Comparison of ENCODE assay signal across 35 mouse cellular contexts in the genomic region with DNA sequence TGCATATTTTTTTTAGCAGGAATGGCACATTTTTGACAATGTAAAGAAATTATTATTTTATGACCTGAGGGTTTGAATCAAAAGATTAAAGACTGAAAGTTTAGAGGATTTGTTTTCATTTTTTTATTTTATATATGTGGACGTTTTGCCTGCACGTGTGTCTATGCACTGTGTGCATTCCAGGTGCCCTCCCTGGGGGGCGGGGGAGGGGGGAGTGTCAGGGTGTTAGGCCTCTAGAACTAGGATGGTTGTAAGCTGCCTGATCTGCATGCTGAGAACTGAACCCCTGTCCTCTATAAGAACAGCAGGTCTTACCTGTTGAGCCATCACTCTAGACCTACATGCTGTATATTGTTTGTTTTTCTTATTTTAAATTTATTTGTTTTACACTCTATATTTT. TPM values are rescaled to one million over a fixed set of nuclear protein-coding genes. Genes with fewer than 3 reads are reported as not detected.
"Had no signal": no experiment of that assay in that cellular context is flagged by ENCODE, and none has a peak within 500 bp of the region (broad histone marks: within the 10 kb centered on the region; RNA-seq: fewer than 3 reads in every experiment).

No protein-coding gene starts in this region.

- H3K9ac ChIP-seq: heart, embryonic 15.5 days; hindbrain, embryonic 12.5 days; hindbrain, embryonic 13.5 days; hindbrain, embryonic 14.5 days; hindbrain, embryonic 15.5 days; intestine, embryonic 15.5 days; kidney, embryonic 15.5 days had no signal

- H3K36me3 ChIP-seq: hindbrain, embryonic 12.5 days; hindbrain, embryonic 15.5 days; intestine, embryonic 15.5 days had no signal

- H3K27me3 ChIP-seq: heart, embryonic 15.5 days; hindbrain, embryonic 12.5 days; hindbrain, embryonic 13.5 days; hindbrain, embryonic 15.5 days; intestine, embryonic 15.5 days; kidney, embryonic 15.5 days had no signal

- H3K4me3 ChIP-seq: heart, embryonic 15.5 days; hindbrain, embryonic 10.5 days; hindbrain, embryonic 12.5 days; hindbrain, embryonic 13.5 days; hindbrain, embryonic 15.5 days; intestine, embryonic 15.5 days; kidney, embryonic 15.5 days; layer of hippocampus, adult 2 months; left cerebral cortex, adult 2 months had no signal

- ATAC-seq: hindbrain, embryonic 16.5 days; hindbrain, postnatal 0 days; inflammation-experienced regulatory T-cells, adult 6 months; intestine, embryonic 15.5 days; intestine, embryonic 16.5 days; intestine, postnatal 0 days had no signal

- H3K9me3 ChIP-seq: heart, embryonic 15.5 days; hindbrain, embryonic 10.5 days; hindbrain, embryonic 12.5 days; hindbrain, embryonic 13.5 days; hindbrain, embryonic 15.5 days; intestine, embryonic 15.5 days; kidney, embryonic 15.5 days had no signal

- H3K4me2 ChIP-seq: heart, embryonic 15.5 days; hindbrain, embryonic 12.5 days; hindbrain, embryonic 13.5 days; hindbrain, embryonic 14.5 days; hindbrain, embryonic 15.5 days; intestine, embryonic 15.5 days; kidney, embryonic 15.5 days had no signal

- H3K27ac ChIP-seq: heart, embryonic 15.5 days; hindbrain, embryonic 10.5 days; hindbrain, embryonic 12.5 days; hindbrain, embryonic 13.5 days; hindbrain, embryonic 14.5 days; hindbrain, embryonic 15.5 days; hindbrain, postnatal 0 days; intestine, embryonic 15.5 days; kidney, embryonic 15.5 days; kidney, postnatal 0 days; layer of hippocampus, adult 2 months; left cerebral cortex, adult 2 months had no signal

- DNase-seq: heart, postnatal 10 days; heart, postnatal 14 days; heart, postnatal 36 days; heart, postnatal 4 days; kidney, adult 11 months; kidney, adult 18-20 months; kidney, adult 2 months; kidney, adult 8-10 months; kidney, adult 9 months; kidney, postnatal 10 days; kidney, postnatal 14 days; kidney, postnatal 25 days; kidney, postnatal 36 days; kidney, postnatal 4 days; layer of hippocampus, adult 9-11 months; layer of hippocampus, postnatal 36 days had no signal

RNA-seq across cellular contexts. Expression of gene Gm17324, which starts 36.1 kb away (rescaled TPM):
- total RNA-seq: heart, postnatal 10 days; heart, postnatal 14 days; heart, postnatal 25 days; heart, postnatal 36 days; heart, postnatal 4 days had no signal
- polyA plus RNA-seq: intestine, embryonic 14.5 days; large intestine, adult 2 months had no signal
